Mouse (Mus musculus) stomach, postnatal 0 days (tissue): Measurements from ENCODE around the gene Ddb1.

ENCODE experiments used
- CTCF ChIP-seq: IDR thresholded peaks from 2 replicates; pipeline ENCODE4 v1.5.1; 2016; ENCODE audit warnings: antibody characterized with exemption, low read depth, mild to moderate bottlenecking, moderate library complexity
- EP300 ChIP-seq: optimal IDR thresholded peaks from 2 replicates; pipeline ENCODE3; 2016; ENCODE audit warnings: antibody characterized with exemption

DNA sequence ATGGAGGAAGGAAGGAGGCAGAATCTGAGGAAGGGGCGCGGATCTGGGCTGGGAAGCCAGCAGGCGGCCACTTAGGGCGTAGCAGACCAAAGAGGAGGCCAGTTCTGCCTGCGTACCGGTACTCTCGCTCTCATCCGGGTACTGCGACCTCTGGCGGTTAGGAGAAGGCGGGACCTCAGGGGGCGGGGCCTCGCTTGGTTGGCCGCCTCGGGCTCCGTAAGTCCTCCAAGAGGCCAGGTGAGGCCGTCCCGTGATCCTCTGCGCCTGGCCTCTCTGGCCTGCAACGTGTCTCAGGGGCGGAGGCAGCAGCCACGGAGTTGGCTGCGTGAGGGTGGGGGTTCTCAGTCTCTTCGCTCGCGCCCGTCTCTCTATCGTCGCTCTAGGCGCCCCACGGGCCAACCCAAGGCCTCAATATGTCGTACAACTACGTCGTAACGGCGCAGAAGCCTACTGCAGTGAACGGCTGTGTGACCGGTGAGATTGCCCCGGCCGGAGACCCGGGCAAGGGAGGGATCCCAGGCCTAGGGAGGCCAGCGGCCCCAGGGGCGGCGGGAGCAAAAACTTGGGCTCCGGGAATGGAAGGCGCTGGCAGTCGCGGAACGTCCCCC, at the start of gene Ddb1, which contains the start of gene Tkfc:
- peak; percentile 77 for TF ChIP-seq CTCF
- TF ChIP-seq EP300, result no peak
